Mouse (Mus musculus) kidney, adult 9 months (tissue): ENCODE data around the gene BC005624.

Experiments used
- DNase-seq: peaks from one replicate; pipeline ENCODE4 v3.0.0; 2022

Gene BC005624

GRCm38 (mm10) chr2:30981790-30982513 lies at the start of gene BC005624, which contains the start of gene Usp20:
Gene BC005624 (minus strand): TSS chr2:30982201.
Gene Usp20 (plus strand): TSS chr2:30982279.
- peak; percentile 100 for DNase-seq

GRCm38 (mm10) chr2:31026642-31027041 lies 44.6 kb upstream of the BC005624 start:
- no peak for DNase-seq

GRCm38 (mm10) chr2:31025458-31025857 lies 43.5 kb upstream of the BC005624 start:
- DNase-seq: peak; percentile 81

- DNase-seq: peak; percentile 70
These were observed 42.8 kb upstream of the BC005624 start for GRCm38 (mm10) chr2:31024618-31025370.

GRCm38 (mm10) chr2:31023940-31024339 lies 41.9 kb upstream of the BC005624 start:
- no peak for DNase-seq

GRCm38 (mm10) chr2:31020202-31020601 lies 38.2 kb upstream of the BC005624 start:
- DNase-seq: no peak

GRCm38 (mm10) chr2:31019011-31019410 lies 37.0 kb upstream of the BC005624 start:
- DNase-seq: no peak

- DNase-seq: no peak
These were observed 36.5 kb upstream of the BC005624 start for GRCm38 (mm10) chr2:31018519-31018918.

GRCm38 (mm10) chr2:31017625-31018317 lies 35.8 kb upstream of the BC005624 start:
- no peak for DNase-seq

- DNase-seq: no peak
These were observed 31.5 kb upstream of the BC005624 start for GRCm38 (mm10) chr2:31013371-31014120.

GRCm38 (mm10) chr2:31007208-31007607 lies 25.2 kb upstream of the BC005624 start:
- no peak for DNase-seq

GRCm38 (mm10) chr2:31006434-31006833 lies 24.4 kb upstream of the BC005624 start:
- no peak for DNase-seq

GRCm38 (mm10) chr2:31005453-31005852 lies 23.5 kb upstream of the BC005624 start:
- no peak for DNase-seq

GRCm38 (mm10) chr2:31002857-31003256 lies 20.9 kb upstream of the BC005624 start:
- DNase-seq: no peak

- DNase-seq: no peak
These were observed 16.7 kb upstream of the BC005624 start for GRCm38 (mm10) chr2:30998443-30999260.

GRCm38 (mm10) chr2:30995432-30995996 lies 13.5 kb upstream of the BC005624 start:
- peak; percentile 86 for DNase-seq

GRCm38 (mm10) chr2:30994853-30995252 lies 12.9 kb upstream of the BC005624 start:
- no peak for DNase-seq

GRCm38 (mm10) chr2:30990221-30990620 lies 8.2 kb upstream of the BC005624 start:
- no peak for DNase-seq

GRCm38 (mm10) chr2:30985111-30986020 lies 3.4 kb upstream of the BC005624 start:
- DNase-seq: peak; percentile 86

- peak; percentile 33 for DNase-seq
These were observed 1.0 kb upstream of the BC005624 start for GRCm38 (mm10) chr2:30983024-30983423.
